Mouse (Mus musculus) ES-Bruce4 (cell line): ENCODE results near the gene Teddm1a.

Source experiments
- CTCF ChIP-seq: IDR thresholded peaks from one replicate; pipeline ENCODE4 v1.8.1; 2011; ENCODE audit warnings: low read depth, low read length
- EP300 ChIP-seq: IDR thresholded peaks from 2 replicates; pipeline ENCODE4 v1.6.1; 2011; ENCODE audit warnings: low read depth, low read length; ENCODE audit not compliant: insufficient read depth

GRCm38 (mm10) chr1:153893746-153894145, 2.2 kb downstream of the Teddm1a start:
- TF ChIP-seq CTCF (no peak), EP300 (no peak)
